Mouse (Mus musculus): ENCODE results near the gene Adgrg1. TPM values are rescaled to one million over a fixed set of nuclear protein-coding genes. Genes with fewer than 3 reads are reported as not detected.

Gene Adgrg1
- total RNA-seq (2021): 10 to 100 TPM; 16.7 to 22.6 TPM
- long read RNA-seq, experiment 1, partial matches to known transcripts: 1 of 7 reads
- long read RNA-seq, experiment 1, other reads (novel, unspliced or antisense): 3 of 7 reads
- long read RNA-seq, experiment 2, partial matches to known transcripts: 1 of 9 reads
- long read RNA-seq, experiment 2, other reads (novel, unspliced or antisense): 4 of 9 reads

DNA sequence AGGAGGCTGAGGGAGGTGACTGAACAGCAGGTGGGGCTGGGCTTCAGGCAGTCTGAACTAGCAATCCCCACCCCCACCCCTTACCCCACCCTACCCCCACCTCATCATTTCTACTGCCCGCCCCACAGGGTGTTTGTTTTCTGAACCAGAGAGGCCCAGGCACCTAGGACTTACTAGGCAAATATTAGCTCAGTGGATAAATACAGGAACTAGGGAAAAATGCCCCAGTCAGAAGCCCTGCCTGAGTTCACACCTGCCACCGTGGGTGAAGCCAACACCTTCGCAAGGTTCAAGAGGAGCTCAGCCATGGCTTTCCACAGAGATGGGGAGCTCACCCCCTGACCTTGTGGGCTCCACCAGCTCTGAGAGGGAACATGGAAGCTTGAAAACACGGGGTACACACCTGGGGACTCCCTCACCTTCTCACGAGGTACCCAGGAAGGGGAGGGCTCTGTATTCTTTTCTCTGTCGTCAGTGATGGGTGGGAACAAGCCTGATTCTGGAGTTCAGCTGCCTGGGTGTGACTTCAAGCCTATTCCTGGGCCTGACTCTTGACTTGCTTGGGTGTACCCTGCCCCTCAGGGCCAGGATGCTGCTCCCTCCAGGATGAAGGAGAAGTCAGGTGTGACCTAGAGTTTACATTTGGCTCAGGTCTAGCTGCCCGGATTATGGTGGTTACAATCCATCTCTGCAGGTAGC lies at the start of gene Adgrg1:
TSS of gene Adgrg1 (plus strand) at position 285 of the 699 bp plus-strand sequence.
- DNase-seq: no peak

DNA sequence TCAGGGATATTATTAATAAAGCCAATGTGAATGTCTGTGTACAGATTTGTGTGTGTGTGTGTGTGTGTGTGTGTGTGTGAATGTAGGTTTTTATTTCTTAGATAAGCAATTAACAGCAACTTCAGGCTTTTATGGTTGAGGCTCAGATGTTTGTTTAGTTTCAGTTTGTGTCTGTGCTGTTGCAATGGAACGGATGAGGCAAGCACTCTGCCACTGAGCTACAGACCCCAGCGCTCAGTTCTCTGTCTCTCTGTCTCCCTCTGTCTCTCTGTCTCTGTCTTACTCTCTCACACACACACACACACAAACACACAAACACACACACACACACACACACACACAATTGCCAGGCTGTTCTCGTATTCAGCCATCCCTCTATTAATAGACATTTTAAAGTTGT lies 46.3 kb upstream of the Adgrg1 start:
- DNase-seq: no peak

GRCm38 (mm10) chr8:94933918-94934317 lies 40.6 kb upstream of the Adgrg1 start:
- DNase-seq: no peak

DNA sequence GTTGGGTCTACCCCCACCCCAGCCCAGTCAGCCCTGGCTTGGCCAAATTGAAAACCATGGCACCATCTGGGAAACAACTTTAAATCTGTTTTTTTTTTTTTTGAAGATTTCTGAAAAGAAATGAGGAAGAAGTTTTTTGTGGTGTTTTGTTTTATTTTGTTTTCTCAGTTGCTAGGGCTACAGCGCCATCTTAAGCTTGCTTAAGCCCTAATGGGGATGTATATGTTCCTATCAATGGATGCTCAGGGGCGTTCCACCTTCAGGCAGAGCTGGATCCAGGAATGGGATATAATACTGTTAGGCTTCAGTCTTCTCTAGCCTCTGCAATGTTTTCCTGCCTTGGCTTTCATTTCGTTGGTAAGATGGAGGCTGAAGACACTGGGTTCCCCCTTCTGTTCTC lies 39.4 kb upstream of the Adgrg1 start:
- no peak for DNase-seq

DNA sequence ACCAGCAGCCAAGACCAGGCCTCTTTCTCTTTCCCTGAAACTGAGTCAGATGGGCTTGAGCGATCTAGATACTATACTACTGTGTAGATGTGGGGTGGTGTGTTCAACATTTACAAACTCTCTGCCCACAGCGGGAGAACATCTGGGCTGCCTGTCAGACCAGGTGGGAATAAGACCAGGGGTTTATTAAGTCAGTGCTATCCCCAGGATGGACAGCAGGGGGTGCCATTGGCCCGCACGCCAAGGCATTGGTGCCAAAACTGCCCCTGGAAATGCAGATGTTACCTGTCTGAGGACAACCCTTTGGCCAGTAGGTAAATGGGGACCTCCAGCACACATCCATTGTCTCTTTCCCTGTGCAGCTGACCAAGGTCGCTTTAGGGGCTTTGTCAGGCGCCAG lies 32.0 kb upstream of the Adgrg1 start:
- DNase-seq: no peak

GRCm38 (mm10) chr8:94945185-94945584 lies 29.4 kb upstream of the Adgrg1 start:
- no peak for DNase-seq

GRCm38 (mm10) chr8:94948421-94948820 lies 26.1 kb upstream of the Adgrg1 start:
- no peak for DNase-seq

DNA sequence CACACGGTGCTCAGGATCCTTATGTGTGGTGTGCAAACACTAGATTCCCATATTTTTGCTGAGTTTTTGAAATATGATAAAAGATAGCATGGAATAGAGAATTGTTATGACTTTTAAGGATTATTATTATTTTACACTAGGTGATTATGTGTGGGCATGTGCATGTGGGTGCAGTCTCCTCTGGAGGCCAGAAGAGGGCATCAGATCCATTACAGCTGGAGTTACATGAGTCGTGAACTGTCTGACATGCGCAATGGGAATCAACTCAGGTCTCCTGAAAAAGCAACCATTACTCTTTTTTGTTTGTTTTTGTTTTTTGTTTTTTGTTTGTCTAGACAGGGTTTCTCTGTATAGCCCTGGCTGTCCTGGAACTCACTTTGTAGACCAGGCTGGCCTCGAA lies 25.5 kb upstream of the Adgrg1 start:
- no peak for DNase-seq

- DNase-seq: peak; percentile 57
These were observed 24.5 kb upstream of the Adgrg1 start for GRCm38 (mm10) chr8:94950046-94950445.

GRCm38 (mm10) chr8:94950458-94950857 lies 24.1 kb upstream of the Adgrg1 start:
- no peak for DNase-seq

DNA sequence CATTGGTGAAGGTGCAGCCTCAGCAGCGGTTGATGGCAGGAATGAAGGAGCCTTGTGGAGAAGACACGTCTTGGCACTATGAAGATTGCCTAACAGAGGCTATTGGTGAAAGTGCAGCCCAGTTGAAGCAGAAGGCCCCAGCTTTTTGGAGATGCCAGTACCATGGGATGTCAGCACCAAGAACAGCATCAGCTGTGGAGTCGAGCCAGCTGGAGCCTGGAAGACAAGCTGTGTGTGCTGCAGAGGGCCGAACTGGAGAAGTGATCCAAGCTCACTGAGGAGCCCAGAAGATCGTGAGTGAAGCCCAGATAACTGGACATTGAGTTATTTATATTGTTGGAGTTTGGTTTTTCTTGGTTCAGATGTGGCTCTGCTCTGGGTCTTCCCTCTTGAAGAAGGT lies 22.5 kb upstream of the Adgrg1 start:
- no peak for DNase-seq

DNA sequence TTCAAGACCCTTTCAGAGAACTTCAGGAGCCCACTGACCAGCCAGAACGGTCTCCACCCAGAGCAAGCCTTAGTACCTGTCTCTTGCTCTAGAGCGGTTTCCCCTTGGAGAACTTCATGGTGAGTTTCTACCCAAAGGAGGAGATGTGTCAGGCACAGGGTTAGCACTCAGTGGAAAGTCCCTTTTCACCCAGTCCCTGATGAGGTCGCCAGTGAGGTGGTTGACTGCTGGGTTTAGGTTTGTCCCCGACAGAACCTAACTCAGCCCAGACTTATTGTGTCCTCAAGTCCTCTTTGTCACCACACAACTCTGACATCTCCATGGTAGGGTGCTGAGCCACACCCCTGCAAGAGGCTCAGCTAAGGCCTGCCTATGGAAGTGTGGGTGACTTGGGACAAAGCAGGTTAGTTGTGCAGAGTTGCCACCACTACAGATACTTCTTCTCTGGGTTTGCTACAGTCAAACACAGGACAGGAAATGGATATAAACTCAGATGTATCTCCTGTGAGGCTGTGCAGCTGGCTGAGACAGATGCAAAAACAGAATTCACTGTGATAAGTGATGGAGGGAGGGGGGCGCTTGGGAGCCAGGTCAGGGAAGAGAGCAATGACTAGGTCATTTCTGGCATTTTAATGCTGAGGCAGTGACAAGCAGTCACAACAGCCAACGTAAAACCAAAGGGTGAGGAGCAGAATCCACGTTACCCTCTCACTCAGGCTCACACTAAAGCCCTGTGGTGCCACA lies 20.8 kb upstream of the Adgrg1 start:
- DNase-seq: no peak

GRCm38 (mm10) chr8:94954368-94954737 lies 20.2 kb upstream of the Adgrg1 start:
- DNase-seq: no peak

DNA sequence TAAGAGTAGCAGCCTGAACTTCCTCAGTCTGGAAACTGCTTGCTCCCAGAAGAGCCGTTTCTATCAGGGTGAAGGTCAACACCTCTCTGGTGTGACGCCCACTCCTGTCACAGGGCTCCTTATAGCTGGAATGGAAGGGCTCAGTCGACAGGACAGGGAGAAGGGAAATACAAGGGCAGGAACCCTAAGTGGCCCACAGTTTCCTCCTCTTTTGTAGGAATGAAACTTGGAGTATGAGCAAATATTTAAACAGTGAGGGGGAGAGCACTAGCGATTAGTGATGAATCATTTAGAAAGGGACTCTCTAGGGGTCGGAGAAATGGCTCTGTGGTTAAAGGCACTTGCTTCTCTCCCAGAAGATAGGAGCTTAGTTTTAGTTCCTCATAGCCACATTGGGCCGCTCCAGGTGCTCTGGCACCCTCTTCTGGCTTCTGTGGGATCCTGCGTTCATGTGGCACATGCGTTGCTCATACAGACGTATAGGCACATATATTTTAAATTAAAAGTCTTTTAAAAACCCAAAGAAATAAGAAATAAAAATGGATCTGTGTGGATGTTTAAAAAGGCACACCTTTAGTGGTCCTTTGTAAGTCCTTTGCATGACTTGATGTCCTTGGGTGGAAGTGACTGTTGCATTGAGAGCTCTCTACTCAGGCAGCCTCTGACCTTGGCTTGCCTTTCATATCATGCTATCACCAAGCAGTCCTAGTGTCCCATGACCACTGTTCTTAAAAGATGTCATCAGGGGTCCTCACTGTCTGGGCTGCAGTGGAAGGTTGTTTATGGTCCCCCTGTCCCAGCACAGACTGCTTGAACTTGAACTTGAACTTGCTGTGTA lies 19.4 kb upstream of the Adgrg1 start:
- DNase-seq: no peak

GRCm38 (mm10) chr8:94956078-94956574 lies 18.4 kb upstream of the Adgrg1 start:
- no peak for DNase-seq

DNA sequence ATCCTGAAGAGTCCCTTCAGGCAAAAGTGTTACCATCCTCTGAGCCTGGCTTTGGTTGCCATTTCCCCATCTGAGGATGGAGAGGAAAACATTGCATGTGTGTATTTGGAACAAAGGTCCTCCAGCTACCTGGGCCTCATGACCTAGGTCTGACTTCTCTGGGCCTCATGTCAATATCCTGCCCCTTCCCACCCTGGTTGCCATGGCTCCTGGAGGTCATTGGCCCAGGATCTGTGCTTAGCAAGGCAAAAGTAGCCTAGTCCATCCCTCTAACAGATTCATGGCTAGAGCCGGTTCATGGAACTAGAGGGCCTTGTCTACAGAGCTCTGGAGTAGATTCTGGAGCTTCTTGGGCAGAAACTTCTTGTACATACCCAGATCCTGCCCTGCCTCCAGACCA lies 12.3 kb upstream of the Adgrg1 start:
- DNase-seq: no peak

- DNase-seq: no peak
These were observed 9.7 kb upstream of the Adgrg1 start for GRCm38 (mm10) chr8:94964828-94965227.

GRCm38 (mm10) chr8:94966578-94966977 lies 8.0 kb upstream of the Adgrg1 start:
- DNase-seq: no peak

GRCm38 (mm10) chr8:94967071-94967470 lies 7.5 kb upstream of the Adgrg1 start:
- DNase-seq: no peak

DNA sequence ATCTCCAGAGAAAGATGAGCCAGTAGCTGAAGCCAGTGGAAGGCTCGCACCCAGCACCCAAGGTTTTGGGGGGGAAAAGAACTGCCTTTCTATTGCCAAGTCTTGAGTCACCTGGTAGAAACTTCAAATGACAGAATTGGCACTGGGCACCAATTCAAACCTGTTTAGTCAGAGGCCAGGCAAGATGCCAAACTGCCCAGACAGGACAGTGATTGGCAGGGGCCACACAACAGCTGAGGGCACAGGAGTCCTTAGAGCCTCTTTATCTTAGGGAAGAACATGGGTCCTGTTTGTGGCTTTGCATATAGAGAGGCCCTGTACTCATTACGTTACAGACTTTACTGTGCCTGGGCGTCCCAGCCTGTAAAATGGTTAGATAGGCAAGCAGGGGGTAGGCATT lies 7.0 kb upstream of the Adgrg1 start:
- no peak for DNase-seq

GRCm38 (mm10) chr8:94973270-94973669 lies 1.3 kb upstream of the Adgrg1 start:
- no peak for DNase-seq

- DNase-seq: no peak
These were observed 765 bp upstream of the Adgrg1 start for GRCm38 (mm10) chr8:94973786-94974185.

Data from gastrocnemius, postnatal 25 days (tissue).